Mouse (Mus musculus) ES-Bruce4 (cell line): ENCODE data around the gene Dgkq. TPM values are rescaled to one million over a fixed set of nuclear protein-coding genes. Genes with fewer than 3 reads are reported as not detected.

ENCODE experiments used
- H3K27ac ChIP-seq: 2 replicates; pipeline ENCODE4 v1.5.1; 2012; ENCODE audit warnings: low read length, inconsistent platforms; ENCODE audit not compliant: insufficient read depth
- H3K27me3 ChIP-seq: 2 replicates; pipeline ENCODE4 v1.6.1; 2012; ENCODE audit warnings: mild to moderate bottlenecking, low read length, inconsistent platforms; ENCODE audit not compliant: control insufficient read depth, poor library complexity, insufficient read depth, severe bottlenecking
- H3K36me3 ChIP-seq: 2 replicates; pipeline ENCODE4 v1.6.1; 2012; ENCODE audit warnings: inconsistent platforms, mild to moderate bottlenecking, low read length, moderate library complexity; ENCODE audit not compliant: control insufficient read depth, poor library complexity, insufficient read depth, severe bottlenecking
- H3K4me1 ChIP-seq: one replicate; pipeline ENCODE4 v1.8.1; 2011; ENCODE audit warnings: low read length; ENCODE audit not compliant: control insufficient read depth, insufficient read depth
- H3K4me3 ChIP-seq: 2 replicates; pipeline ENCODE4 v1.5.1; 2011; ENCODE audit warnings: low read depth, mild to moderate bottlenecking, low read length
- H3K9ac ChIP-seq: 2 replicates; pipeline ENCODE4 v1.6.1; 2012; ENCODE audit warnings: low read depth, mild to moderate bottlenecking, inconsistent platforms; ENCODE audit not compliant: poor library complexity, severe bottlenecking
- H3K9me3 ChIP-seq: replicated peaks from 2 replicates; pipeline ENCODE4 v1.6.1; 2012; ENCODE audit warnings: mild to moderate bottlenecking, low read length, inconsistent platforms; ENCODE audit not compliant: control insufficient read depth, poor library complexity, insufficient read depth, severe bottlenecking
- CTCF ChIP-seq: IDR thresholded peaks from one replicate; pipeline ENCODE4 v1.8.1; 2011; ENCODE audit warnings: low read depth, low read length
- EP300 ChIP-seq: IDR thresholded peaks from 2 replicates; pipeline ENCODE4 v1.6.1; 2011; ENCODE audit warnings: low read depth, low read length; ENCODE audit not compliant: insufficient read depth
- POLR2A ChIP-seq: IDR thresholded peaks from one replicate; pipeline ENCODE4 v1.8.1; 2011; ENCODE audit warnings: low read length; ENCODE audit not compliant: insufficient read depth
- polyA plus RNA-seq: library from polyadenylated mRNA; stranded (reverse); fragments of >200 nt; gene quantifications from 2 replicates; pipeline ENCODE4 v1.2.4, GENCODE M21; 2011; ENCODE audit warnings: low read depth; ENCODE audit not compliant: missing spikeins, insufficient read depth, insufficient read length

Gene Dgkq
- polyA plus RNA-seq, 1 experiment: 6.5 TPM

GRCm38 (mm10) chr5:108700346-108700745 lies 30.9 kb upstream of the Dgkq start:
- Histone ChIP-seq H3K27me3 (no peaks in the 10 kb centered on the region), H3K4me1 (no peaks in the 10 kb centered on the region), H3K9me3 (no peaks in the 10 kb centered on the region), H3K27ac (no peak overlapping the region), H3K9ac (no peak overlapping the region), H3K4me3 (no peak overlapping the region), H3K36me3 (no peaks in the 10 kb centered on the region)
- TF ChIP-seq EP300: no peak
- no peak for TF ChIP-seq POLR2A

- TF ChIP-seq EP300: no peak
- no peak for TF ChIP-seq POLR2A
- no peak for TF ChIP-seq CTCF
- H3K4me1 ChIP-seq: no peaks in the 10 kb centered on the region
- no peaks in the 10 kb centered on the region for H3K36me3 ChIP-seq
- H3K4me3 ChIP-seq: no peak overlapping the region
- H3K9ac ChIP-seq: no peak overlapping the region
- H3K9me3 ChIP-seq: no peaks in the 10 kb centered on the region
- no peaks in the 10 kb centered on the region for H3K27me3 ChIP-seq
- H3K27ac ChIP-seq: no peak overlapping the region
These were observed 27.9 kb upstream of the Dgkq start for GRCm38 (mm10) chr5:108697341-108697753.

GRCm38 (mm10) chr5:108696542-108696941 lies 27.1 kb upstream of the Dgkq start:
- Histone ChIP-seq H3K27ac (no peak overlapping the region), H3K4me1 (no peaks in the 10 kb centered on the region), H3K9ac (no peak overlapping the region)

DNA sequence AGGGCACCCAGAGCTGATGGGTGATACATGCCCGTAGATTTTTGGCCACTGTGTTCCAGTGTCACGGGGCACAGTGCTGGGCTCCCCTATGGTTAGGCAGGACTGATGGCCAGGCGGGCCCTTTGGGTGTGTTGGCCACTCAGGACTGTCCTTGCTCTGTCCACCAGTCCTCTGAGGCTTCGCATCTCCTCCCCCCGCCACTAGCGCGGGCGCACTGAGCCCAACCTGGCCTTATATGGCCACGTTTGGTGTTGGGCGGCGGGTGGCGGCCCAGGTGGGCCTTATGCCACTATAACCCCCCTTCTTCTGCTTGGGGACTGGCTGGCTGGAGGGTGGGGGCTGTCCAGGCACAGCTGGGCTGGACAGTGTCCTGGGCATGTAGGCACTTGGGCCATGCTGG lies 26.4 kb upstream of the Dgkq start:
- Histone ChIP-seq H3K4me3 (no peak overlapping the region), H3K9me3 (no peaks in the 10 kb centered on the region), H3K36me3 (no peaks in the 10 kb centered on the region), H3K27me3 (no peaks in the 10 kb centered on the region), H3K4me1 (no peaks in the 10 kb centered on the region), H3K9ac (no peak overlapping the region), H3K27ac (no peak overlapping the region)
- TF ChIP-seq CTCF (no peak), POLR2A (no peak), EP300 (no peak)

More at GRCm38 (mm10) chr5:108696542-108696941, 27.1 kb upstream of the Dgkq start:
- TF ChIP-seq EP300 (no peak), POLR2A (no peak), CTCF (no peak)
- Histone ChIP-seq H3K9me3 (no peaks in the 10 kb centered on the region), H3K36me3 (no peaks in the 10 kb centered on the region), H3K4me3 (no peak overlapping the region), H3K27me3 (no peaks in the 10 kb centered on the region)

GRCm38 (mm10) chr5:108694352-108695261 lies 25.1 kb upstream of the Dgkq start:
- H3K27ac ChIP-seq: no peak overlapping the region
- H3K4me1 ChIP-seq: no peaks in the 10 kb centered on the region
- TF ChIP-seq CTCF: no peak
- no peak for TF ChIP-seq EP300
- no peak for TF ChIP-seq POLR2A
- no peaks in the 10 kb centered on the region for H3K27me3 ChIP-seq
- H3K4me3 ChIP-seq: peak overlapping the region; percentile 83
- H3K9ac ChIP-seq: peak overlapping the region; percentile 72
- H3K9me3 ChIP-seq: no peaks in the 10 kb centered on the region
- H3K36me3 ChIP-seq: no peaks in the 10 kb centered on the region

DNA sequence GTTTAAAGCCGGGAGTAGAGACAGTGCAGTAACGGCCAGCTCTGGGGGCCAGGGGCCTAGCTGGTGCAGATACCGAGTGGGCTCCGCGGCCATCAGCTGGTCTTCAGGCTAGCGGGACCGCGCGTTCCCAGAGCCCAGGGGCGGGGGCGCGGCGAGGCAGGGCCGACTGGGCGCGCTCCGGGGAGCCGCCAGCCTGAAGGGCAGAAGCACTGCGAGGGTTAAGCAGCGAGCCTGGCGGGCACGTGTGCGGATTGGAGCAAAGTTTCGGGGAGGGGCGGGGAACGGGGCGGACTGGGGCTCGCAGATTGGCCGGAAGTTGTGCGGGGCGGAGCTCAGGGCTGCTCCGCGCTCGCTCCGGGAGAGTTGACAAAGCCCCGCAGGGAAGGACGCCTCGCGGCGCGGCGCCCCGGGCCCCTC lies 24.4 kb upstream of the Dgkq start:
- Histone ChIP-seq H3K27ac (no peak overlapping the region), H3K4me3 (peak overlapping the region; percentile 83), H3K4me1 (no peaks in the 10 kb centered on the region)

More for the DNA sequence above, 24.4 kb upstream of the Dgkq start:
- no peaks in the 10 kb centered on the region for H3K27me3 ChIP-seq
- no peaks in the 10 kb centered on the region for H3K36me3 ChIP-seq
- no peaks in the 10 kb centered on the region for H3K9me3 ChIP-seq
- TF ChIP-seq POLR2A (no peak), CTCF (no peak), EP300 (no peak)
- H3K9ac ChIP-seq: peak overlapping the region; percentile 72
